Mouse (Mus musculus) liver, embryonic 11.5 days (tissue): ENCODE measurements around the gene Cdk15. TPM values are rescaled to one million over a fixed set of nuclear protein-coding genes. Genes with fewer than 3 reads are reported as not detected.
A peak's percentile ranks its signal among the peaks of the same experiment; 100 is the strongest.

Experiments used
- ATAC-seq: fragments of 200-750 bp; cut with Nextera tagmentation; replicated peaks from 2 replicates; pipeline ENCODE4 v1.8.0; 2017; ENCODE audit warnings: moderate number of reproducible peaks, mild to moderate bottlenecking, moderate TSS enrichment, moderate library complexity; ENCODE audit not compliant: low FRiP score
- DNase-seq: peaks from one replicate; pipeline ENCODE4 v3.0.0-alpha.2; 2017; ENCODE audit warnings: low spot score
- H3K27ac ChIP-seq: fragments of 300-500 bp; sonication (generic); 2 replicates; pipeline ENCODE4 v1.5.1; 2014; ENCODE audit warnings: mild to moderate bottlenecking, low read depth, low read length, control low read depth
- H3K27me3 ChIP-seq: fragments of 300-500 bp; sonication (generic); replicated peaks from 2 replicates; pipeline ENCODE4 v1.6.1; 2014; ENCODE audit warnings: low read length, mixed read lengths; ENCODE audit not compliant: control insufficient read depth, insufficient read depth
- H3K36me3 ChIP-seq: fragments of 300-500 bp; sonication (generic); 2 replicates; pipeline ENCODE4 v1.6.1; 2014; ENCODE audit warnings: mild to moderate bottlenecking, low read length, moderate library complexity, mixed read lengths; ENCODE audit not compliant: control insufficient read depth, insufficient read depth
- H3K4me1 ChIP-seq: fragments of 300-500 bp; sonication (generic); replicated peaks from 2 replicates; pipeline ENCODE4 v1.6.1; 2014; ENCODE audit warnings: low read length, mixed read lengths; ENCODE audit not compliant: control insufficient read depth, insufficient read depth
- H3K4me2 ChIP-seq: fragments of 300-500 bp; sonication (generic); 2 replicates; pipeline ENCODE4 v1.6.1; 2014; ENCODE audit warnings: mild to moderate bottlenecking, control low read depth, moderate library complexity
- H3K4me3 ChIP-seq: fragments of 300-500 bp; sonication (generic); 2 replicates; pipeline ENCODE4 v1.5.1; 2014; ENCODE audit warnings: low read depth, low read length, control low read depth
- H3K9ac ChIP-seq: fragments of 300-500 bp; sonication (generic); 2 replicates; pipeline ENCODE4 v1.6.1; 2014; ENCODE audit warnings: low read depth, low read length, control low read depth
- H3K9me3 ChIP-seq: fragments of 300-500 bp; sonication (generic); 2 replicates; pipeline ENCODE4 v1.6.1; 2016; ENCODE audit warnings: low read length, inconsistent platforms, mixed read lengths; ENCODE audit not compliant: control insufficient read depth
- WGBS: fragments of 180-500 bp; shearing (Covaris S2); extraction: QIAGEN DNeasy Blood & Tissue Kit; methylation state at CpG from one replicate; pipeline ENCODE4 v1.1.7; 2014; 5-methylcytosine and 5-hydroxymethylcytosine counted together
- polyA plus RNA-seq: library from polyadenylated mRNA; unstranded; fragments of >200 nt; fragmentation: Nextera tagmentation; extraction: Ambion mirVana; gene quantifications from 2 replicates; pipeline ENCODE4 v1.2.1, GENCODE M21; 2014

The Cdk15 gene
- polyA plus RNA-seq, 1 experiment from 2014 or later, result 0.21 TPM

GRCm38 (mm10) chr1:59326854-59327395 is 70.2 kb downstream of the Cdk15 start:
- 66% methylated on average over 10 of the region's 10 CpGs for WGBS
- ATAC-seq (no peak), DNase-seq (no peak)
- no peak overlapping the region for H3K4me2 ChIP-seq
- no peaks in the 10 kb centered on the region for H3K36me3 ChIP-seq
- H3K4me1 ChIP-seq, result peaks cover 5% of the 10 kb centered on the region; the same call in 1 of the 2 replicates
- H3K27ac ChIP-seq, result no peak overlapping the region
- H3K27me3 ChIP-seq, result no peaks in the 10 kb centered on the region
- H3K9ac ChIP-seq, result no peak overlapping the region
- H3K4me3 ChIP-seq, result no peak overlapping the region
- no peaks in the 10 kb centered on the region; the same call in 1 of the 2 replicates for H3K9me3 ChIP-seq

GRCm38 (mm10) chr1:59332737-59333385 is 76.2 kb downstream of the Cdk15 start:
- Histone ChIP-seq H3K9me3 (no peaks in the 10 kb centered on the region), H3K4me2 (no peak overlapping the region), H3K4me1 (no peaks in the 10 kb centered on the region), H3K9ac (no peak overlapping the region), H3K27me3 (no peaks in the 10 kb centered on the region), H3K27ac (no peak overlapping the region), H3K4me3 (no peak overlapping the region), H3K36me3 (no peaks in the 10 kb centered on the region)
- ATAC-seq (no peak), DNase-seq (no peak)
- 39% methylated on average over 13 of the region's 13 CpGs for WGBS

- no peak overlapping the region for H3K9ac ChIP-seq
- H3K27me3 ChIP-seq, result no peaks in the 10 kb centered on the region
- no peak overlapping the region for H3K4me3 ChIP-seq
- WGBS, result 61% methylated on average over 5 of the region's 5 CpGs
- H3K9me3 ChIP-seq, result no peaks in the 10 kb centered on the region
- H3K36me3 ChIP-seq, result no peaks in the 10 kb centered on the region
- no peak for DNase-seq
- H3K4me1 ChIP-seq, result no peaks in the 10 kb centered on the region
- H3K4me2 ChIP-seq, result no peak overlapping the region
- H3K27ac ChIP-seq, result no peak overlapping the region
- no peak for ATAC-seq
These were observed 76.7 kb downstream of the Cdk15 start for GRCm38 (mm10) chr1:59333386-59333759.

GRCm38 (mm10) chr1:59333860-59334561 is 77.3 kb downstream of the Cdk15 start:
- Histone ChIP-seq H3K27ac (no peak overlapping the region), H3K27me3 (no peaks in the 10 kb centered on the region)

GRCm38 (mm10) chr1:59334562-59334890 is 77.8 kb downstream of the Cdk15 start:
- Histone ChIP-seq H3K4me3 (no peak overlapping the region), H3K9ac (no peak overlapping the region), H3K4me2 (no peak overlapping the region), H3K27me3 (no peaks in the 10 kb centered on the region), H3K9me3 (no peaks in the 10 kb centered on the region), H3K27ac (no peak overlapping the region), H3K4me1 (no peaks in the 10 kb centered on the region), H3K36me3 (no peaks in the 10 kb centered on the region)
- DNase-seq, result no peak
- WGBS, result 55% methylated on average over 4 of the region's 4 CpGs
- no peak for ATAC-seq

More at GRCm38 (mm10) chr1:59333860-59334561, 77.3 kb downstream of the Cdk15 start:
- H3K4me2 ChIP-seq, result no peak overlapping the region
- DNase-seq (no peak), ATAC-seq (no peak)
- H3K4me3 ChIP-seq, result no peak overlapping the region
- no peaks in the 10 kb centered on the region for H3K4me1 ChIP-seq
- no peak overlapping the region for H3K9ac ChIP-seq
- no peaks in the 10 kb centered on the region for H3K36me3 ChIP-seq
- WGBS, result 61% methylated on average over 10 of the region's 10 CpGs
- H3K9me3 ChIP-seq, result no peaks in the 10 kb centered on the region

- WGBS, result 68% methylated on average over 1 of the region's 1 CpGs
- no peak for DNase-seq
- Histone ChIP-seq H3K4me3 (no peak overlapping the region), H3K9ac (no peak overlapping the region), H3K36me3 (no peaks in the 10 kb centered on the region), H3K9me3 (no peaks in the 10 kb centered on the region), H3K27me3 (no peaks in the 10 kb centered on the region), H3K4me1 (peaks cover 5% of the 10 kb centered on the region), H3K27ac (no peak overlapping the region), H3K4me2 (no peak overlapping the region)
- ATAC-seq, result no peak
These were observed 79.5 kb downstream of the Cdk15 start for GRCm38 (mm10) chr1:59336256-59336655.

GRCm38 (mm10) chr1:59340814-59341588 is 84.3 kb downstream of the Cdk15 start:
- peak overlapping the region; percentile 40 for H3K4me2 ChIP-seq
- H3K4me3 ChIP-seq, result no peak overlapping the region
- H3K9me3 ChIP-seq, result no peaks in the 10 kb centered on the region; the same call in 1 of the 2 replicates
- no peak overlapping the region for H3K27ac ChIP-seq
- peaks cover 5% of the 10 kb centered on the region for H3K4me1 ChIP-seq
- 11% methylated on average over 16 of the region's 16 CpGs for WGBS
- H3K27me3 ChIP-seq, result no peaks in the 10 kb centered on the region
- no peak for ATAC-seq
- DNase-seq, result no peak
- no peaks in the 10 kb centered on the region for H3K36me3 ChIP-seq
- no peak overlapping the region for H3K9ac ChIP-seq

- Histone ChIP-seq H3K4me2 (no peak overlapping the region), H3K9me3 (no peaks in the 10 kb centered on the region; the same call in 1 of the 2 replicates), H3K4me1 (peaks cover 5% of the 10 kb centered on the region), H3K36me3 (no peaks in the 10 kb centered on the region), H3K27me3 (no peaks in the 10 kb centered on the region), H3K27ac (no peak overlapping the region), H3K4me3 (no peak overlapping the region), H3K9ac (no peak overlapping the region)
- ATAC-seq (no peak), DNase-seq (no peak)
- WGBS, result 43% methylated on average over 3 of the region's 3 CpGs
These were observed 85.0 kb downstream of the Cdk15 start for GRCm38 (mm10) chr1:59341697-59342096.
